Mouse (Mus musculus) retina, embryonic 14.5 days (tissue): ENCODE measurements around the gene Myh9.
"Not testable (repeated sequence)": the region's sequence is repeated elsewhere in the genome, so short reads cannot be mapped to it uniquely, and the experiment has no call there.

Source experiments
- DNase-seq: peaks from one replicate; pipeline ENCODE4 v3.0.0-alpha.2; 2015; ENCODE audit warnings: low spot score

The Myh9 gene

DNA sequence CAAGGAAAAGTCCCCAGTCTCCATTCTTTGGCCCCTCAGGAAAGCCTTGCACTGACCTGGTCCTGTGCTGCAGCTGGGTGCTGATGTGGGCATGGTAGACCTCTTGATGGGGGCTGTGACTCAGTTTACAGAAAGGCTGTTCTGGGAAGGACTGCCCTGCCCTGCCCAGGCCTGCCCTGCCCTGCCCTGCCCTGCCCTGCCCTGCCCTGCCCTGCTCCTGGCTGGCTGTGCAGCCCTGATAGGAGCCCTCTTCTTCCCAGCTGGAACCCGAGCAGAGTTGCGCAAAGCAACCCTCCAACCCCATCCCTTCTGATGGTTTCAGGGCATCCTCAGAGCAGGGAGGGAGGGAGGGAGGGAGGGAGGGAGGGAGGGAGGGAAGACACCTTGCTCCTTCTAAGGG, 86.8 kb downstream of the Myh9 start:
- no peak for DNase-seq

DNA sequence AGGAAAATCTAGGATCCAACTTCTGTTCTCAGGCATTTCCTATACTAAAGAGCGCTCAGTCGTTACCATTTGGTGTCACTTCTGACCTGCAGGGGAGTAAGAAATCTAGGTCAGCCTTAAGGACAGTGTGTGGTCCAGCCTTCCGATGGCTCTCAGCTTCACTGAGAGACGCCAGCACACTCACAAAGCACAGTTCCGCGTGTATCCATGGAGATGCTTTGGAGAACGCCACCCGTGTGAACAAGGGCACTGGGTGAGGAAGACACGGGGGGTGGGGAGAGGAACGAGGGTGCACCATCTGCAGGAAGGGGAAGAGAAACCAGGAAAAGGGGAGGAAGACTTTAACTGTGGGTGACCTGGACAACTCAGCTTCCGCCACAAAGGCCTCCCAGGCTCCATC, 89.5 kb downstream of the Myh9 start:
- peak; percentile 51 for DNase-seq

DNA sequence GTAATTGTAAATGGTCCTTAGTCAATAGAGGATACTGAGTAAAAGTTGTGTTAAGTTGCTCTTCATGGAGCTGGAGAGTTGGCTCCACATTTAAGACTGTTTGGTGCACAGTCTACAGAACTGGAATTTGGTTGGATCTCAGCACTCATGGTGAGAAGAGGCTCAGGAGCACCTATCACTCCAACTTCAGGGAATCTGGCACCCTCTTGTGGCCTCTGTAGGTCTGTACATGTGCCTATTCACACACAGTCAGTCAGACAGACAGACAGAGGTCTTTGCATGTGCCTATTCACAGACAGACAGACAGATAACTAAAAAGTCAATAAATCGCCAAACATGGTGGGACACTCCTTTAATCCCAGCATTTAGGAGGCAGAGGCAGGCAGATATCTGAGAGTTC, 91.5 kb downstream of the Myh9 start:
- peak; percentile 63 for DNase-seq

DNA sequence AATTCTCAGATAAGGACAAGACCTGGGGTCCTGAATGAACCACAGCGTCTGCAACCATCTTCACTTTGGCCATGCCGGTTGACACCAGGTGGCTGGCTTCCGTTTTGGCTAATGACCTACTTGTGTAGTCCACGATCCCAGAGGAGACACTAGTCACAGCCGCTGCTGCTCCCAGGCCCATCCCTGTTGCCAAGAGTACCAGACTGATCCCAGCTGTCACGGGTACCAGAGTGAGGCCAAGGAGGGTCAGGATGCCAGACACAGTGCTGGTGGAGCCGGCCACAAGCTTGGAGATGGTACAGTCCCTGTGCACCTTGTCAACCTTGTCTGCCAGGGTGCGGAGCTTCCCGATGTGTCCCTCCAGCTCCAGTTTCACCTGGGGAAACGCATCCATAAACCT, 92.3 kb downstream of the Myh9 start:
- DNase-seq, result no peak

DNA sequence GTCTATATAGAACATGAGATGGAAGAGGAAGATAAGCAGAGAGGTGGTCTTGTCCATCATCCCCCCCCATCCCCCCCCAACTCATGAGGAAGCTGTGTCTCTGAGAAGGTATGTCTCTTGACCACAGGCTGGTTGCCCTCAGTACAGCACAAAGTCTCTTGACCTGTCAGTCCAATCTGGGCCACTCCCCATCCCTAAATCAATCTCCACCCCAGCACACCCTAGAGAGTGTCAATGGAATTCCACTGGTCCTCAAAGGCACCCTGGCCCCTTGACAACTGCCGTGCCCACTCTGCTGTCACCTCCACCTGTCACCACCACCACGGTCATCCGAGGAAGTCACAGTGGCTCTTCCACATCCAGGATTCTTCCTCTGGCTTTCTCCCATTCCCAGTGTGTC, 93.6 kb downstream of the Myh9 start:
- DNase-seq, result no peak

DNA sequence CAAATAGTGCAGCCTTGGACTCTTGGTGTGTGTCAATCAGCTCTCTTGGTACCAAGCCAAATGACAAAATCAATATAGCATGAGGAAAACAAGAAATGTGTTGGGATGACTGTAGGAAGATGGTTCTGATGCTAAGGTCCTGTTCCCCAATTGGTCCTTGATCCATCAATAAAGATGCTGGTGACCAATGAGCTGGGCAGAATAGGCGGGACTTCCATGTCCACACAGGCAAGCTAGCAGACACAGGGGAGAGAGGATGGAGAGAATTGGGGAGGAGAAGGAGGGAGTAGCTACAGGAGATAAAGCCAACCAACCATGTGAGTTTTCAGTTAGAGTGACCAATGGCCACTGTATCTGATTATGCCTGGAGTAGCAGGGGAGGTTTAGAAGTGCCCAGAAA, 95.6 kb downstream of the Myh9 start:
- DNase-seq, result no peak

DNA sequence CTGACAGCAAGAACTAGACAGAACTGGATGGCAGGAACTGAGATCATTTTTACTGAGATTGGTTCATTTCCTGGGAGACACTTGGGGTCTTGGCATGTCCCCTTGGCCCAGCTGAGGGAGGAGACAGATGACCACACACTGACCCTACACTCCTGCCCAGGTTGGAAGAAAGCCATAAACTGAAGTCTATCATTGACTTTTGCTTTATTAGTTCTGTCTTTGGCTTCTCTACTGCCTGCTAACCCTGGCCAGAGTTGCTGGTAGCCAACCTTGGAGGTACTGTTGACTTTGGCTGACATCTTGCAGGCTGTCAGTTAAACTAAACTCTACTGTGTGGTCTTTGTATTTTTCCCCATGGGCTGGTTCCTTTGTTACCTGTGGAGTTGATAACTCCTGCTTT, 96.9 kb downstream of the Myh9 start:
- DNase-seq, result no peak

DNA sequence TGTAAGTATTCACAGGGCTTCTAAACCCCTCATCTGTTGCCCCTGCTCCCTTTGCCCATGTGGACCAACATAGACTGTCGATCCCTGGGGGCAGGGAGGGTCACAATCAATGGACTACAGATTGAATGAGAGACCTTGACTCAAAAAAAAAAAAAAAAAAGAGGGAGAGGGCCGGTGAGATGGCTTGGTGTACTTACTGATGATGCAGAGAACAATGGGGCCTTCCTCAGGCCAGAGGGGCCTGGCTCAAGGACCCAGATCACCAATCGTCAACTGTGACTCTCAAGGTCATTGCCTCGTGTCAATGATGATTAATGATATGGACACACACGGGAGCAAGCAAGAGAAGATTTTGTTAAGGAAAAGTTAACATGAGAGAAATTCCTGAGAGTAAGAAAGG, 97.3 kb downstream of the Myh9 start:
- no peak for DNase-seq

DNA sequence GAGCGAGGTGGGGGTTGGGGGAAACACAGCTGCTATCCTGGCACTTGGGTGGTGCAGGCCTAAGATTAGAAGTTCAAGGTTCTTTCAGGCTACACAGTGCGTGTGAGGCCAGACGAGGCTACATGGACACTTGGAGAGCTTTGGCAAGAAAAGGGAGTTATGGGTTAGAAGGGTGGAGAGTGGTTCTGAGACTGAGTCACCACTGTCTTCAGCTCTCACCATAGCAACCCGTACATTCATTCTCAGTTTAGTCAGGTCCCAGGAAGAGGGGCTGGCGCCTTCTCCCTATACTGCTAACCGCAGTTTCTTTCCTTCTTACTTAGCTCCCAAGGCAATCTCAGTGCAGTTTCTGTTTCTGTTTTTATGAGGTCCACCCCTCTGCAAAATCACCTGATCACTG, 100.4 kb downstream of the Myh9 start:
- not testable (repeated sequence) for DNase-seq

DNA sequence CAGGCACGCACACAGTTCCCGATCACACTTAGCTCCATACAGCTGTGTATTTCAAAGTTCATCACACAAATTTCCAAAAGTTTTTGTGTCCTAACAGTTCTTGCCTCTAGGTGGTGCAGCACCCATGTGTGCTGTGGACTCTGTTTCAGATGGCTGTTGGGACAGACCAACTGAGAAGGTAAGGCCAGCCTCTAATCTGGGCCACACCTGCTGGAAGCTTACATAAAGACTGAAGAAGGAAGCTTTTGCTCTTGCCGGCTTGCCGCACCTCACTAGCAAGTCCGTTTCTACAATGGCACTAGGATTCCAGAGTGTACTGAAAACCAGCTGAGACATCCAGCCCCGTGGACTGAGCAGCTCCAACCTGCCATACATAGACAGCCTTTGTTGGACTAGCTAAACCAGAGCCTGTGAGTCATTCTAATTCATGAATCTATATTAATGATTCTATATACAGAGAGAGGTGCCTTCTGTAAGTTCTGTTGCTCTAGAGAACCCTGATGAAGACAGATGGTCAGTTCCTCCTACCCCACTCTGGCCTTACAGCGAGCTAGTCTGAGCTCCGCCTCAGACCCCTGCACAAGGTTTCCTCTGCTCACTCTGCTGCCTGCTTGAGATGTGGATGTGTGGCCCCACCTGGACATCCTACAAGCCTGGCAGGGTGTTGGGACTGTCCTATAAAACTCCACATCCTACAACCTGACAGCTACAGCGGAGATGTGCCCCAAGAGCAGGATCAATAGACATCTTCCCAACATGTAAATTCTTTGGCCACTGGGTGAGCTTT, 101.3 kb downstream of the Myh9 start:
- peak; percentile 30 for DNase-seq

DNA sequence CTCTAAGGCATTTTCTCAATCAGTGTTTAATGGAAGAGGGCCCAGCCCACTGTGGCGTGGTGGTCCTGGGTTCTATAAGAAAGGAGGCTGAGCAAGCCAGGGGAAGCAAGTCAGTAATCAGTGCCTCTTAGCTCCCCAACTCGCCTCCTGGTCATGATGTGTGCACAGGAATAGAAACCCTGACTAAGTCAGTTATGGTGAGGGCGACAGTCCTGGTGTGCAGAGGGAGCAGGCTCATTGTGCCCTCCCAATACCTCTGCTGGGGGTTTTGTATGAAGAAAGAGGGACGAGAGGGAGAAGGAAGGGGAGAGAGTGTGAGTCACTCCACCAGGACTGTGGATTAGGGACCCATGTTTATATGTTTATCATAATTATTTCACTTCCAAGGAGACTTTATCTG, 108.1 kb downstream of the Myh9 start:
- not testable (repeated sequence) for DNase-seq

DNA sequence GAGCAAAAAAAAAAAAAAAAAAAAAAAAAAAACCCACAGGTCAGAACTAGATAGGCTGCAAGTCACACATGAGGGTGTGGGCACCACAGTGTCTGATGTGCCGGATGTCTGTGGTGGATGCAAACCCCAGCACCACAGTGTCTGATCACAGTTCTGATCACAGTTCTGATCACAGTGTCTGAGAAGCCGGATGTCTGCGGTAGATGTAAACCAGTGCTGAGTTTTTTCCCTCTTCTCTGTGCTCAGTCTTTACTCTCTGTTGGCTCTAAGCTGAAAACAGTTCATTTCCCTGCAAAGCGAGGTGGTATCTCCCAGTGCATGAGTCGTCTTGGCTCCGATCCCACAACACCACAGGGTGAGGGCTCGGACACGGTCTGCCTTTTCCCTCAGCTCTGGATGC, 108.6 kb downstream of the Myh9 start:
- not testable (repeated sequence) for DNase-seq

DNA sequence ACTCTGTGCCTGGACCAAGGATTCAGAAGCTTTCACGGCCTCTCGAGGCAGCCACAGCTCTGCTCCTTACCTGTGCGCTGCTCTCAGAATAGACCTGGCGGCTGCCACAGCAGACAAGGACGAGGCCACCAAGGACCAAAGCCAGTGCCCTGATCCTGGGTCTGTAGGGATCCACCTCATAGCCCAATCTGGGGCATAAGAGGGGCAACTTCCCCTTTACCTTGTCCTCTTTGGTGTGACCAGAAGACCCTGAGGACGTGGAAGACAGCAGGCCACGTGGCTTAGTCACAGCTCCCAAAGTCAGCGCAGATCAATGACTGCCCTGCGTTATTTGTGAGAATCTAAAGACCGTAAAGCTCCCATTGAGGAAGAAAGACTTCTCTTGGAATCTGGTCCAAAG, 109.1 kb downstream of the Myh9 start:
- DNase-seq, result not testable (repeated sequence)

DNA sequence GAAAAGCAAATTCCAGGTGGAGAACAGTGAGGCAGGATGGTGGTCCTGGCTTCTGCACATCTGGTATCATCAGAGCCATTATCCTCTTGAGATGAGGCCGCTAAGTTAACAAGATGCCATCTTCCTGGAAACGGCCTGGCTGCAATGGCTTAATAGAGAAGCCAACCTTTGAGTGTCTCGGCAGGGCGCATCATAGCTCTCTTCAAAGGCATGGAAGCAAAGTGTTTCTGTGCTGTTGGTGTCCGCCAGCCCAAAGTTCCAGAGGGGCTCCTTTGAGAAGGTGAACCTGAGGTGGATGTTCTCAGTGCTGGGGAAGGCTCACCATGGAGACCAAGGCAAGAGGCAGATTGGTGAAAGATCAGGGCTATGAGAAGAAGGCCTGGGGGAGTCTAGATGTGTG, 110.4 kb downstream of the Myh9 start:
- no peak for DNase-seq

DNA sequence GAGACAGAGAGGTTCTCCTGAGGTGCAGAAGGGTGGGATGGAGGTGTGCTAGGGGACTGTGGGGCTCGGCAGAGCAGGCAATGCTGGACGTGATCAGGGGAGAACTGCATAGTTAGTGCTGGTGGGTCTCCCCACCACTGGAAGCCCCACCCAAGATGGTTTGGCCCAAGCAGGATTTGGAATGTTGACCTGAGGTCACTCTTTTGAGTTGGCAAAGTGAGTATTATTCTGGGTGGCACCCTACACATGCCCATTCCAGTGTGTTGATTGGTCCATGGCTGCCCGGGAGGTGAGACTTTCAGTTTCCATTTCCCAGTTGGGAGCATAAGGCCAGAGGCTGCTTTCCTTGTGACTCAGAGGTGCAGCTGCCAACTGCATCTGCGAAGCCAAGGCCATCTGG, 113.2 kb downstream of the Myh9 start, which contains the start of gene Apol9b:
Gene Apol9b, plus strand, starts transcription at position 301 of the 400 bp plus-strand sequence.
- DNase-seq, result not testable (repeated sequence)

DNA sequence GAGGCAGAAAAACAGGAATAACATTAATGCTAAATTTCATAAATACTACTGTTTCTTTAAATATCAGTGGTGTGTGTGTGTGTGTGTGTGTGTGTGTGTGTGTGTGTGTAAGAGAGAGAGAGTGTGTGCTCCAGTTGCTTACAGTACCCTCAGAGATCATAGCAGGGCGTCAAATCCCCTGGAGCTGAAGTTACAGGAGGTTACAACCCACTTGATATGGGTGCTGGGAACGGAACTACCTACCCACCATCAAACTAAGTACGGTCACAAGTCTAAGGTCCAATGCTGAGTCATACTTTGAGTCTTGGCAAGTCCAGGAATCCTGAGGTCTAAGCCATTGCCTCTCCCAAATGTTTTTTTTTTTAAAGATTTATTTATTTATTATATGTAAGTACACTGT, 114.2 kb downstream of the Myh9 start:
- DNase-seq, result not testable (repeated sequence)

DNA sequence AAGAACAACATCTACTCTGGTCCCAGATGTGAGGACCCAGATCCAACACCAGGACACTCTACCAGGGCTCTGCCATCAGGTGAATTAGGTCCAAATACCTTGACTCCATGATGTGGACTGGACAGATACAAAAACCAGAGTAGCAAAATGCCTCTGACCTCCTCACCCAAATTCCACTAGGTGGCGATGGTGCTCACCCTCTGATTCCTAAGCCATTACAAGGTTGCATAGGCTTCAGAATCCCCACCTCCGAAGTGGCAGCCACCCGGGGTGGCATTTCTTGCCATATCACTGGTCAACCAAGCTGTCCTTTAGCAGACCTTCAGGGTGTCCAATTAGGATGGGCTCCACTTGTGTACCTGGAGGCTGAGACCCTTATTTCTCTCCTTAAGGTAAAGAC, 114.8 kb downstream of the Myh9 start:
- DNase-seq, result peak; percentile 60

DNA sequence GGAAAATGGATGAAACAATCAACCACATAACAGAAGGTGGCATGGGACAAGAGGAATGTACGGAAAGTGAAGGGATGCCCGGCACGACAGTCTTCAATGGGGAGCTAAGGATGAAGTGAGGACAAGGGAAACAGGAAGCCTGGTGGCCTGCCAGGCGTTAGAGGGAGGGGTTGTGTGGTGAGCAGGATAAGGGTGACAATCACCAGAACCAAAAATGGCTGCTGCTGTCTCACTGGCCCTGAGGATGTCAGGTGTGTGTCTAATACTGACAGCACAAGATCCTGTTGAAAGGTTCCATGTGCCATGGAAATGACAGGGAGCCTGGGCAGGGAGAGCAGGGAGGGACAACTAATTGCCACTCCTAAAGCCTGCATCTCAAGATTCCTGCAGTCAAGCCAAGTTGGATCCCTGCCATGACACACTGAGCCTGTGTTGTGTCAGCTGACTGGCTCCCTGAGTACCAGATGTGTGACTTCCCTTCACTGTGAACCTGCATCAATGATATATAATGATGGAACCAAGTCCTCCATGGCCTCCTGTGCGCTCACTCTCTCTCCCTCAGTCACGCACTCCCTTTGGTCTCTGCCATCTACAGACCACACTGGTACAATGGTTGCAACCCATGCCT, 116.5 kb downstream of the Myh9 start:
- not testable (repeated sequence) for DNase-seq

DNA sequence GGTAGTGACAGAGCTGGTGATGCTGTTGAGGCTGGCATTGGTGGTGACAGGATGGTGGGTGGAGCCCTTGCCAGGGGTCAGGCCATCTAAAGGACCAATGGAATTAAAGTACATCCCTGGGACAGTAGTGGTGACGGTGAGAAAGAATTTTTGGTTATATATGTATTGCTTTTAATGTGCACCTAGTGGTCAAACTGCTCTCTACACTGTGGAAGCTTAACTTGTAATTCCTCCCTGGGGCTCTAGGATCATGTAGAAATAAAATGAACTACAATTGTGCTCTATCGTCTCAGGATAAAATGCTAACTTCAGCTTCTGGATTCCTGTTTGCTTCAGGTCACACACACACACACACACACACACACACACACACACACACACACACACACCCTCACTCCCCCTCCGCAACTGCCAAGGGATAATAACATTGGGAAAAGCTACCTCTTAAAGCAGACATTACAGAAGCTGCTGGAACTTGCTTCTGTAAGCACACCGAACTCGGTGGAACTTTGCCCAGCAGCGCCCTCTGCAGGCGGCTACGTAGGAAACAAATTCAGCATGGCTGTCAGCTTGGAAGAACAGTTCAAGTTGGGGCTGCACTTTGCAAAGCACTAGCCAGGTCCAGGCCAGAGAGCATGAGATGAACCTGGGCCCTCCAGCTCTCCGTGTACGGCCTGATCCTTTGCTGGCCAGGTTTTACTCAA, 117.6 kb downstream of the Myh9 start:
- DNase-seq, result not testable (repeated sequence)

DNA sequence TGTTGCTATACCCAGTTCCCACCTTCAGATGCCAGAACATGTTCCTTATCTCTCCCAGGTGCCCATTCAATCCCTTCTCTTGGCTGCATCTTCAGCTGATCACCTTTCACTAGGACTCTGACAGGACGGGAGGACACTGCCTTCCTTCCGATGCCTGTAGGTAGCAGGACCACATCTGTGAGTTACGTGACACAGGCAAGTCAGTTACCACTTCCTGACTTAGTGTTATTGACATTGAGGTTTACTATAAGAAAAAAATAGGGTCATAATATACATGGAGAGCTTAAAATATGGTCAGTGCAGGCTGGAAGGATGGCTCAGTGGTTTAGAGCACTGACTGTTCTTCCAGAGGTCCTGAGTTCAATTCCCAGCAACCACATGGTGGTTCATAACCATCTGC, 120.5 kb downstream of the Myh9 start:
- DNase-seq, result not testable (repeated sequence)

DNA sequence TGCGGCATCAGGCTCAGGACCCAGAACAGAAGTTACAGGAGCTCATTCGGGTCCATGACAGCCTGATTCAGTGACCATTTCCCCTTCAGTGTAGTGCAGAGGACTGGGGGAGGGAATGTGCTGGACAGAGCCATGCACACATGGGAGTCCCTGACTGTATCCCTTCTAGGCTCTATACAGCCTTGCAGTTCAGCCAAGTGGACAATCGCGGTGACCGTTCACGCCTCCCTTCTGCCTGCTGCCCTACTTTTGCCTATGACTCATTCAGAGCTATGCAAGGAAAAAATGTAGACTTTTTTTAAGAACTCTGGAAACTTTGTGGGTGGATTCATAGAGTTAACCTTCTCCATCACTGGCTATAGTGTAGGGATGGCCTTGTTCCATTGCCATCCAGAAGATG, 123.7 kb downstream of the Myh9 start:
- DNase-seq, result not testable (repeated sequence)
